Mouse (Mus musculus): ENCODE data around the gene Pde8b.

GRCm38 (mm10) chr13:95160211-95160610 is 89.9 kb downstream of the Pde8b start:
- no peak for TF ChIP-seq POLR2A (IDR thresholded peaks at IDR 0.05; ENCODE audit: insufficient read depth, low read length)
- TF ChIP-seq CTCF (IDR thresholded peaks at IDR 0.05; ENCODE audit: low read depth, low read length): no peak

Data from ES-Bruce4 (cell line).